Mouse (Mus musculus) thymus, adult 2 months (tissue): ENCODE results near the gene Samd4. TPM values are rescaled to one million over a fixed set of nuclear protein-coding genes. Genes with fewer than 3 reads are reported as not detected.
"Not testable (repeated sequence)": the region's sequence is repeated elsewhere in the genome, so short reads cannot be mapped to it uniquely, and the experiment has no call there.

Source experiments
- DNase-seq: peaks from one replicate; pipeline ENCODE4 v3.0.0; 2021
- H3K27ac ChIP-seq: fragments of 200-500 bp; 2 replicates; pipeline ENCODE4 v1.5.1; 2012; ENCODE audit warnings: low read length, control low read depth; ENCODE audit not compliant: control insufficient read depth, insufficient read depth
- H3K27me3 ChIP-seq: fragments of 200-500 bp; 2 replicates; pipeline ENCODE4 v1.6.1; 2012; ENCODE audit warnings: mild to moderate bottlenecking, low read length, moderate library complexity, mixed read lengths; ENCODE audit not compliant: control insufficient read depth, insufficient read depth
- H3K36me3 ChIP-seq: fragments of 200-500 bp; 2 replicates; pipeline ENCODE4 v1.6.1; 2012; ENCODE audit warnings: mild to moderate bottlenecking, low read length, moderate library complexity; ENCODE audit not compliant: control insufficient read depth, insufficient read depth
- H3K4me1 ChIP-seq: fragments of 200-500 bp; replicated peaks from 2 replicates; pipeline ENCODE4 v1.6.1; 2012; ENCODE audit warnings: low read length; ENCODE audit not compliant: control insufficient read depth, insufficient read depth
- H3K4me3 ChIP-seq: fragments of 200-500 bp; 2 replicates; pipeline ENCODE4 v1.5.1; 2012; ENCODE audit warnings: mild to moderate bottlenecking, low read length, control low read depth, moderate library complexity; ENCODE audit not compliant: control insufficient read depth, insufficient read depth
- CTCF ChIP-seq: fragments of 200-500 bp; IDR thresholded peaks from 2 replicates; pipeline ENCODE4 v1.5.1; 2012; ENCODE audit warnings: mild to moderate bottlenecking, control low read depth, low read length, moderate library complexity, borderline replicate concordance; ENCODE audit not compliant: control insufficient read depth, poor library complexity, insufficient read depth; ENCODE audit errors: extremely low read depth
- POLR2A ChIP-seq: fragments of 200-500 bp; IDR thresholded peaks from 2 replicates; pipeline ENCODE4 v1.6.1; 2012; ENCODE audit warnings: mild to moderate bottlenecking, low read length, control low read depth, moderate library complexity; ENCODE audit not compliant: control insufficient read depth, poor library complexity, insufficient read depth; ENCODE audit errors: extremely low read depth
- whole genome bisulfite sequencing: fragments of 180-500 bp; shearing (Covaris S2); methylation state at CpG from one replicate; pipeline ENCODE4 v1.1.7; 2018; 5-methylcytosine and 5-hydroxymethylcytosine counted together
- polyA plus RNA-seq: library from polyadenylated mRNA; depleted of rRNA; stranded (reverse); fragments of >200 nt; gene quantifications from 2 replicates; pipeline ENCODE4 v1.2.3, GENCODE M21; 2012

Gene Samd4
- polyA plus RNA-seq, 1 experiment = 3.1 TPM

DNA sequence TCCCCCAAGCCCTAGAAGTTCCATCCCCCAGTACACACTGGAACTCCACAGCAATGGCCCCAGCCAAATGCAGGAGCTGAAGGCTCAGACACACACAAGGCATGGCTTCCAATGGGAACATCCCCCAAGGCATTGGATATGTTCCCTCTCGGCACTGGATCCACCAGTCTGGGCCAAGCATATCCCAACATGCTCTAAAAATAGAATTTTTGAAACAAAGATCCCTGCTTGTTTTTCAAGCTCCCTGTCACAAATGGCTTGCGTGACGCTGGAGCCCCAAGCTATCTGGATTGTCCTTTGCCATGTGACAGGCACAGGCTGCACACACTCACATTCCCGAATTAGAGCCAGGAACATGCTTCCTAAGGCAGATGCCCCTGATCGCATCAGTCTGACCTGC lies 213.7 kb downstream of the Samd4 start:
- TF ChIP-seq POLR2A (no peak), CTCF (no peak)
- DNase-seq = no peak
- Histone ChIP-seq H3K36me3 (no peaks in the 10 kb centered on the region), H3K27ac (no peak overlapping the region), H3K4me3 (no peak overlapping the region), H3K27me3 (no peaks in the 10 kb centered on the region), H3K4me1 (peaks cover 5% of the 10 kb centered on the region; the same call in 1 of the 2 replicates)
- WGBS = 94% methylated on average over 5 of the region's 5 CpGs

- TF ChIP-seq CTCF = no peak
- no peak for TF ChIP-seq POLR2A
- 28% methylated on average over 19 of the region's 19 CpGs for WGBS
- peak overlapping the region; percentile 55 for H3K27ac ChIP-seq
Observed at GRCm38 (mm10) chr14:47104246-47105173, 221.9 kb downstream of the Samd4 start.

GRCm38 (mm10) chr14:47105174-47105557 lies 222.5 kb downstream of the Samd4 start:
- WGBS = 63% methylated on average over 3 of the region's 3 CpGs
- H3K27ac ChIP-seq = peak overlapping the region; percentile 55; the same call in 1 of the 2 replicates
- TF ChIP-seq CTCF = no peak
- no peak for TF ChIP-seq POLR2A
- no peaks in the 10 kb centered on the region for H3K27me3 ChIP-seq
- no peaks in the 10 kb centered on the region for H3K36me3 ChIP-seq
- no peak overlapping the region for H3K4me3 ChIP-seq
- DNase-seq = no peak
- H3K4me1 ChIP-seq = peaks cover 5% of the 10 kb centered on the region

More at GRCm38 (mm10) chr14:47104246-47105173, 221.9 kb downstream of the Samd4 start:
- H3K36me3 ChIP-seq = no peaks in the 10 kb centered on the region
- peak; percentile 37 for DNase-seq
- peak overlapping the region; percentile 71 for H3K4me3 ChIP-seq
- H3K4me1 ChIP-seq = peaks cover 5% of the 10 kb centered on the region
- no peaks in the 10 kb centered on the region for H3K27me3 ChIP-seq

GRCm38 (mm10) chr14:47105755-47106154 lies 223.1 kb downstream of the Samd4 start:
- Histone ChIP-seq H3K36me3 (no peaks in the 10 kb centered on the region), H3K27me3 (no peaks in the 10 kb centered on the region), H3K4me1 (peaks cover 5% of the 10 kb centered on the region), H3K4me3 (no peak overlapping the region), H3K27ac (no peak overlapping the region)
- DNase-seq = no peak
- no peak for TF ChIP-seq POLR2A
- TF ChIP-seq CTCF = no peak
- 94% methylated on average over 3 of the region's 3 CpGs for WGBS

DNA sequence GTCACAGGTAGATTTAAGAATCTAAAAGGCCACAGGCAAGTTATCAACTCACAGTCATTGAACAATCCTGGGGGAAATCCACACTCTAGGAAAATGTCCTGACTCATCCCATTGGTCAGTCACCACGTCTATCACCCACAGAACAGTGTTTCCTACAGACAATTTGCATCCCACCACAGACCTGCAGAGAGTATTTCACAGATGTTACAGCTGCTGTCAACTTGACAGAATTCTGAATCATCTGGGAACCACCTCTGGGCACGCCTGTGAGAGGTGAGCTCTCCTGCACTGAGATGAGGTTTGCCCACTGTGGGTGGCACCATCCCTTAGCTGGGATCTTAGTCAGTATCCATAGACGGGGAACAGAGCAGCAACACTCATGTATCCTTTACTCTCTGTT lies 224.8 kb downstream of the Samd4 start:
- 75% methylated on average over 3 of the region's 3 CpGs for WGBS
- TF ChIP-seq CTCF = no peak
- TF ChIP-seq POLR2A = no peak

GRCm38 (mm10) chr14:47110391-47110790 lies 227.7 kb downstream of the Samd4 start:
- not testable (repeated sequence) for H3K4me3 ChIP-seq, H3K27me3 ChIP-seq, H3K36me3 ChIP-seq, DNase-seq, H3K4me1 ChIP-seq, H3K27ac ChIP-seq
- 94% methylated on average over 7 of the region's 7 CpGs for whole genome bisulfite sequencing

More for the DNA sequence above, 224.8 kb downstream of the Samd4 start:
- no peak overlapping the region for H3K4me3 ChIP-seq
- H3K4me1 ChIP-seq = peaks cover 5% of the 10 kb centered on the region
- H3K36me3 ChIP-seq = no peaks in the 10 kb centered on the region
- no peak overlapping the region for H3K27ac ChIP-seq
- no peak for DNase-seq
- no peaks in the 10 kb centered on the region for H3K27me3 ChIP-seq

GRCm38 (mm10) chr14:47111341-47111740 lies 228.7 kb downstream of the Samd4 start:
- 69% methylated on average over 9 of the region's 9 CpGs for WGBS
- H3K4me1 ChIP-seq = peaks cover 14% of the 10 kb centered on the region
- TF ChIP-seq CTCF (no peak), POLR2A (no peak)
- no peak for DNase-seq
- H3K36me3 ChIP-seq = no peaks in the 10 kb centered on the region
- no peak overlapping the region for H3K4me3 ChIP-seq
- no peak overlapping the region for H3K27ac ChIP-seq
- no peaks in the 10 kb centered on the region for H3K27me3 ChIP-seq
